Mouse (Mus musculus): Measurements from ENCODE around the gene Sdk1.

DNA sequence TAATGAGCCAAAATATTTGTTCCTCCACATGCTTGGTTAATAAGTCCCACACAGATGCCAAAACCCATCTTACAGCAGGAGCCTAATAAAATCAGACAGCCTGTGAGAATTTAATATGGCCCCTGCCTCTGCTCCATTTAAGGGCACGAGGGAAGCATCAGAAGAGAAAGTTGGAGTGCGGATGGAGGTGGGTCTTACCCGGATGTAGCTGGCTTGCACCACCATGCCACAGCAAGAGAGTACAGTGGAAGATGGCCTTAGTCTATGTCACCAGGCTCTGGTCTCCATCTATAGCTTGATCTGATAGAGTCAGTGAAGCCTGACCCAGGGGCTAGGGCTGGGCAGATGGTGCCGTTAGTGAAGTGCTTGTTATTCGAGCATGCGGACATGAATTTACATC, 1014.9 kb downstream of the Sdk1 start:
- TF ChIP-seq POLR2A (IDR thresholded peaks at IDR 0.05; ENCODE audit: borderline replicate concordance, low read depth, low read length) (no peak), CTCF (IDR thresholded peaks at IDR 0.05; ENCODE audit: low read depth, low read length) (no peak)

Data from bone marrow macrophage, adult 2 months (primary cell).